Mouse (Mus musculus) olfactory bulb, adult 2 months (tissue): Measurements from ENCODE around the gene Fadd.

Source experiments
- CTCF ChIP-seq: fragments of 200-500 bp; IDR thresholded peaks from 2 replicates; pipeline ENCODE4 v1.5.1; 2012; ENCODE audit warnings: low read depth, mild to moderate bottlenecking, low read length, moderate library complexity; ENCODE audit not compliant: insufficient read depth
- POLR2A ChIP-seq: fragments of 200-500 bp; IDR thresholded peaks from 2 replicates; pipeline ENCODE4 v1.6.1; 2012; ENCODE audit warnings: mild to moderate bottlenecking, low read depth, low read length, moderate library complexity; ENCODE audit not compliant: insufficient read depth

- TF ChIP-seq CTCF (no peak), POLR2A (no peak)
Observed at GRCm38 (mm10) chr7:144552274-144552673, 30.0 kb downstream of the Fadd start.
